Mouse (Mus musculus): ENCODE results near the gene Esp16. TPM values are rescaled to one million over a fixed set of nuclear protein-coding genes. Genes with fewer than 3 reads are reported as not detected.

Gene Esp16
- not detected for polyA plus RNA-seq (2017; shearing (Covaris generic))

GRCm38 (mm10) chr17:39535842-39536241, at the start of gene Esp16:
Esp16 (plus strand) TSS chr17:39536142.

Other genes with a start within 250 kb of the Esp16 start
- gene Esp18, start 129.8 kb upstream of the Esp16 start, polyA plus RNA-seq (2017; shearing (Covaris generic)): not detected
- gene Esp15, start 104.8 kb downstream of the Esp16 start, polyA plus RNA-seq (2017; shearing (Covaris generic)): not detected

Measured in CD4-positive, CD25-positive, alpha-beta regulatory T cell, adult 9 weeks (primary cell).